Mouse (Mus musculus) bone marrow, adult 2 months (tissue): ENCODE results near the gene Cep72. TPM values are rescaled to one million over a fixed set of nuclear protein-coding genes. Genes with fewer than 3 reads are reported as not detected.

ENCODE experiments used
- H3K27ac ChIP-seq: fragments of 200-500 bp; 2 replicates; pipeline ENCODE4 v1.5.1; 2012; ENCODE audit warnings: low read depth, mild to moderate bottlenecking, control low read depth, inconsistent platforms, low read length; ENCODE audit not compliant: control insufficient read depth, poor library complexity, insufficient read depth
- H3K4me1 ChIP-seq: fragments of 200-500 bp; 2 replicates; pipeline ENCODE4 v1.6.1; 2011; ENCODE audit warnings: low read length; ENCODE audit not compliant: control insufficient read depth, insufficient read depth
- H3K4me3 ChIP-seq: fragments of 200-500 bp; replicated peaks from 2 replicates; pipeline ENCODE3; 2011; ENCODE audit warnings: mild to moderate bottlenecking, low read depth, low read length, control low read depth; ENCODE audit not compliant: control insufficient read depth
- CTCF ChIP-seq: fragments of 200-500 bp; IDR thresholded peaks from 2 replicates; pipeline ENCODE4 v1.5.1; 2011; ENCODE audit warnings: low read length, control low read depth; ENCODE audit not compliant: control insufficient read depth, insufficient read depth
- POLR2A ChIP-seq: fragments of 200-500 bp; IDR thresholded peaks from 2 replicates; pipeline ENCODE4 v1.6.1; 2011; ENCODE audit warnings: low read depth, mild to moderate bottlenecking, control low read depth, low read length, borderline replicate concordance; ENCODE audit not compliant: control insufficient read depth
- WGBS: fragments of 180-500 bp; shearing (Covaris S2); methylation state at CpG from one replicate; pipeline ENCODE4 v1.1.7; 2018; 5-methylcytosine and 5-hydroxymethylcytosine counted together
- polyA plus RNA-seq: library from polyadenylated mRNA; stranded (reverse); fragments of >200 nt; gene quantifications from 2 replicates; pipeline ENCODE4 v1.2.4, GENCODE M21; 2011; ENCODE audit warnings: low replicate concordance; ENCODE audit not compliant: missing spikeins, insufficient read depth, insufficient read length

Gene Cep72
- polyA plus RNA-seq = 3.8 and 5.9 TPM in 2 replicates

GRCm38 (mm10) chr13:74061613-74062377, at the start of gene Cep72:
TSS of gene Cep72 (minus strand) at chr13:74062299.
- Histone ChIP-seq H3K4me1 (no peaks in the 10 kb centered on the region; the same call in 1 of the 2 replicates), H3K4me3 (peak within 1 kb of the TSS; percentile 85), H3K27ac (peak within 1 kb of the TSS; percentile 83)
- WGBS = 3% methylated on average over 48 of the region's 48 CpGs
- TF ChIP-seq POLR2A = peak; percentile 66; the same call in 1 of the 2 replicates
- TF ChIP-seq CTCF = no peak

DNA sequence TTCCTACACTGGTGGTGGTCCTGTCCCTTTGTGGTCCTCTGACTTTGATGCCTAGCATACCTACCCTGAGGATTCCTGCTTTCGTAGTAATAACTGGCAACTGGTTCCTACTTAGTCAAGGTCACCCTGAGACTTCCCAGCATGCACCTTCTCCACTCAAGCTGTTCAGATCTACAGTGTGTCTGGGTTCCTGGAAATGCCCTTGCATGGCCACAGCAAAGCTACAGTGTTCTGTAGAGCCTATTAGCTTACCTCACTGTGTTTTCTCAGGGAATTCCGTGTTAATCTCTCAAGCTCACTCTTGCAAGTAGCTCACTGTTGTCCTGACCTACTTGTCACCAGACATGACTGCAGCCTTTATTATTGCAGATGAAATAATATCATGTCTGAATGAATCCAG, 45.3 kb upstream of the Cep72 start:
- no peak overlapping the region for H3K27ac ChIP-seq
- WGBS = 83% methylated on average over 2 of the region's 2 CpGs
- H3K4me3 ChIP-seq = no peak overlapping the region
- H3K4me1 ChIP-seq = no peaks in the 10 kb centered on the region
- no peak for TF ChIP-seq CTCF
- TF ChIP-seq POLR2A = no peak

- H3K4me3 ChIP-seq = no peak overlapping the region
- no peak overlapping the region for H3K27ac ChIP-seq
- 82% methylated on average over 7 of the region's 7 CpGs for WGBS
- TF ChIP-seq CTCF (no peak), POLR2A (no peak)
- H3K4me1 ChIP-seq = no peaks in the 10 kb centered on the region
These were observed 42.3 kb upstream of the Cep72 start for GRCm38 (mm10) chr13:74104417-74104816.

DNA sequence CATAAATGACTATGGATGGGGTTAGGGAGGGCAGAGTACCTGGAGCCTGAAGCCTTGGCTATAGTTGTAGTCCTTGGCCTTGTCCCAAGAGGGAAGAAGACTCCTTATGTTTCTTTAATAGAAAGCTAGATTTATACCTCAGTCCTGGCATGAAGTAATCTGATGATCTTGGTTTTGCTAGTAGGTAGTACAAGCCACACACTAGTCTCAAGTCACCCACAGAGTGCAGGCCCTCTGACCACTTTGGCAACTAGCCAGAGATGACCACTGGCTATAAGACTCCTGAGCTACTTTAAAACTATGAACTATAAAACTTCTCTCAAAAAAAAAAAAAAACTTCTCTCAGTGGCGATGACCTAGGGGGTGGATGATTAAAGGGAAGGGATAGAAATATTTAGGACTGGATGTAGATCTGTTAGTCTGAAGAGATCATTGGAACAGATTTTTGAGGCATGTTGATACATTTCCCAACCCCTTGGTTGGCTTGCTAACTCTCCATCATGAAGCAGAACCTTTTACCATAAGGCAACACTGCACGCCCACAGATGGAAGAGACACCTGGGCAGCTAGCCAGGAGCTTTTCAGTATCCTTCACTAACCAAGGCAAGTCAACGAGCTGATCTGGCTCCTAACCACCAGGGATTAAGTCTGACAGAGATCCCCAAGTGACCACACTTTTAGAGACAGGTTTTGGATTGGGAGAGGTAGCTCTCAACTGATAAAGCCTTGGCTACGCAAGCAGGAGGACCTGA, 40.9 kb upstream of the Cep72 start:
- TF ChIP-seq POLR2A (no peak), CTCF (no peak)
- 73% methylated on average over 4 of the region's 4 CpGs for WGBS
- Histone ChIP-seq H3K4me1 (no peaks in the 10 kb centered on the region), H3K4me3 (no peak overlapping the region), H3K27ac (no peak overlapping the region)

- Histone ChIP-seq H3K27ac (no peak overlapping the region), H3K4me3 (no peak overlapping the region), H3K4me1 (no peaks in the 10 kb centered on the region)
- TF ChIP-seq POLR2A (no peak), CTCF (no peak)
- 76% methylated on average over 8 of the region's 8 CpGs for WGBS
These were observed 40.2 kb upstream of the Cep72 start for GRCm38 (mm10) chr13:74102108-74102830.

DNA sequence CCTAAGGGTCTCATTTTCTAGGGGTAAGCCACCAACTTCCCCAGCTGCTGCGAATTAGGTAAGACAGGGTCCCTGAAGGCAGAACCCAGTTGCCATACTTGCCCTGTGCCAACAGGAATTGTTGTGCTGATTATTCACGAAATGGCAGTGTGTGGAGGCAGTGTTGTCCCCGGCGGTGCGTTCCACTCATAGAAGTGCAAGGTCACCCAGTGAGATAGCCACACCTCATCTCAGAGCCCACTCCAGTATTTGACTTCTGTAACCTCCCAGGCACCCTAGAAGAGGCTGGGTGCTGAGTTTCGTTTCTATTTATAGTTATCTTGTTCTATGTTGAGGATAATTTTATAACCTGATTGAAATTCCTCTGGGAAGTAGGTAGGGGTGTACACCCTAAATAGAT, 36.8 kb upstream of the Cep72 start:
- WGBS = 69% methylated on average over 6 of the region's 6 CpGs
- TF ChIP-seq POLR2A (no peak), CTCF (no peak)

DNA sequence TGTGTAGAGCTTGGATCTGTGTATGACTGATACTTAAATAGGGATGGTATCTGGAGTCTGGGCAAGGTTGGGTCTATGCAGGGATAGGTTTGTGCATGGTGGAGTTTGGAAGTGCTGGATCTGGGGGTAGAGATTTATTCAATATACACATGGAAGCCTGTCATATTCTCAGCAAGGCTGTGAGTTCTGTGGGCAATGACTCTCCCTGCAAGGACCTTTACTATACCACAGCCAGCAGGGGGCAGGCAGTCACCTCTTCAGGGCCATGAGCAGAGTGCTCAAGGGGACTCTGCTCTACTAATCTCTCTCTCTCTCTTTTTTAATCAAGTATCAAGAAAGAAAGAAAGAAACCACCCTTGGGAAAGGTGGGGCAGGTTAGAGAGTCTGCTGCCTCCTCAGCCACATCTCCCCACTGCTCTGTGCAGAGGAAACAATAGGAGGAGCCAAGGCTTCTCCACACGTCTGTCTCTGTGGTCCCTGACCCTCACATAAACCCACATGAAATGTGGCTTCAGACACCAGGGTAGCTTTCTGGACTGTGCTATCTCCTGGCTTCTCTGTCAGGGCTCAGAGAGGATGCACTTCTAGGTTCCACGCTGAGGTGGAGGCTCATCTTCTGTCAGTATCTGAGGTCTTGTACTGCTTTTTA, 34.7 kb upstream of the Cep72 start:
- H3K27ac ChIP-seq = no peak overlapping the region
- TF ChIP-seq POLR2A (no peak), CTCF (peak; percentile 65)
- no peak overlapping the region for H3K4me3 ChIP-seq
- WGBS = 23% methylated on average over 2 of the region's 2 CpGs
- no peaks in the 10 kb centered on the region for H3K4me1 ChIP-seq

More for the DNA sequence above, 36.8 kb upstream of the Cep72 start:
- Histone ChIP-seq H3K4me3 (no peak overlapping the region), H3K4me1 (no peaks in the 10 kb centered on the region), H3K27ac (no peak overlapping the region)

DNA sequence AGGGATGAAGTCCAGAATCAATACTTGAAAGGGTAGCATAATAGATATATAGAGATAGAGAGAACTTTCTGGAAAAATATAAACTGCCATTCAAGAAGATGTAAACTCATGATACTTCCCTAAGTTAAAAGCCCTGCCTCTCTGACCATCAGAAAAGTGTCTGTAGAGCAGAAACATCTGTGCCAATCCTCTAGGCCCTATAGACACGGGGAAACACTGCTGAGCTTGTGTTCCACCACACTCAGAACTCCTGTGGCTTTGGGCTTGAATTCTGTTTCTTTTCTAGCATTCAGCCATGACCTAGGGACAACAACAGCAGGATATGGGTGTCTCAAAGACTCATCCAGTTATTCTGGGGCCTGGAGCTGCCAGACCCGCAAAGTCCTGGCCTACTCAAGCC, 33.8 kb upstream of the Cep72 start:
- WGBS = 72% methylated on average over 2 of the region's 2 CpGs
- H3K4me3 ChIP-seq = no peak overlapping the region

More for the DNA sequence above, 33.8 kb upstream of the Cep72 start:
- TF ChIP-seq CTCF (no peak), POLR2A (no peak)
- Histone ChIP-seq H3K4me1 (no peaks in the 10 kb centered on the region), H3K27ac (no peak overlapping the region)
